Mouse (Mus musculus) kidney, postnatal 0 days (tissue): ENCODE measurements around the gene B3gnt2. TPM values are rescaled to one million over a fixed set of nuclear protein-coding genes. Genes with fewer than 3 reads are reported as not detected.
A peak's percentile ranks its signal among the peaks of the same experiment; 100 is the strongest.

Source experiments
- ATAC-seq: fragments of 200-750 bp; cut with Nextera tagmentation; replicated peaks from 2 replicates; pipeline ENCODE4 v1.8.0; 2017; ENCODE audit warnings: low read depth, moderate number of reproducible peaks, moderate TSS enrichment, moderate library complexity; ENCODE audit not compliant: low FRiP score
- DNase-seq: peaks from one replicate; pipeline ENCODE4 v3.0.0-alpha.2; 2016; ENCODE audit warnings: low spot score
- H3K27ac ChIP-seq: fragments of 300-500 bp; sonication (generic); 2 replicates; pipeline ENCODE4 v1.5.1; 2014; ENCODE audit warnings: mild to moderate bottlenecking
- H3K27me3 ChIP-seq: fragments of 300-500 bp; sonication (generic); 2 replicates; pipeline ENCODE4 v1.6.1; 2014; ENCODE audit warnings: low read length, mixed read lengths; ENCODE audit not compliant: insufficient read depth
- H3K36me3 ChIP-seq: fragments of 300-500 bp; sonication (generic); 2 replicates; pipeline ENCODE4 v1.6.1; 2014; ENCODE audit warnings: low read length, mixed read lengths; ENCODE audit not compliant: insufficient read depth
- H3K4me1 ChIP-seq: fragments of 300-500 bp; sonication (generic); replicated peaks from 2 replicates; pipeline ENCODE4 v1.6.1; 2014; ENCODE audit warnings: antibody characterized with exemption, low read length, mixed read lengths; ENCODE audit not compliant: insufficient read depth
- H3K4me2 ChIP-seq: fragments of 300-500 bp; sonication (generic); 2 replicates; pipeline ENCODE4 v1.6.1; 2014; ENCODE audit warnings: mild to moderate bottlenecking, low read length, moderate library complexity, mixed read lengths
- H3K4me3 ChIP-seq: fragments of 300-500 bp; sonication (generic); replicated peaks from 2 replicates; pipeline ENCODE4 v1.5.1; 2014; ENCODE audit warnings: low read depth, low read length
- H3K9ac ChIP-seq: fragments of 300-500 bp; sonication (generic); 2 replicates; pipeline ENCODE4 v1.6.1; 2014; ENCODE audit warnings: low read depth, low read length
- H3K9me3 ChIP-seq: fragments of 300-500 bp; sonication (generic); replicated peaks from 2 replicates; pipeline ENCODE4 v1.6.1; 2016; ENCODE audit warnings: low read length, inconsistent platforms, mixed read lengths
- CTCF ChIP-seq: IDR thresholded peaks from 2 replicates; pipeline ENCODE4 v1.5.1; 2016; ENCODE audit warnings: antibody characterized with exemption, low read depth, mild to moderate bottlenecking, moderate library complexity
- WGBS: fragments of 180-500 bp; shearing (Covaris S2); extraction: QIAGEN DNeasy Blood & Tissue Kit; methylation state at CpG from one replicate; pipeline ENCODE4 v1.1.7; 2014; 5-methylcytosine and 5-hydroxymethylcytosine counted together
- polyA plus RNA-seq: library from polyadenylated mRNA; unstranded; fragments of >200 nt; fragmentation: Nextera tagmentation; extraction: Ambion mirVana; gene quantifications from 2 replicates; pipeline ENCODE4 v1.2.1, GENCODE M21; 2015

The B3gnt2 gene
- polyA plus RNA-seq, 1 experiment from 2014 or later = 20.7 TPM

GRCm38 (mm10) chr11:22864305-22865060 is 3.7 kb upstream of the B3gnt2 start:
- Histone ChIP-seq H3K4me3 (no peak overlapping the region), H3K27me3 (no peaks in the 10 kb centered on the region), H3K9me3 (no peaks in the 10 kb centered on the region), H3K9ac (no peak overlapping the region), H3K4me1 (0 out of 2 replicates have a peak, but pooled peaks cover 4% of the 10 kb centered on the region), H3K36me3 (no peaks in the 10 kb centered on the region), H3K4me2 (no peak overlapping the region), H3K27ac (no peak overlapping the region)
- DNase-seq = no peak
- no peak for TF ChIP-seq CTCF
- 68% methylated on average over 8 of the region's 8 CpGs for WGBS
- no peak for ATAC-seq

GRCm38 (mm10) chr11:22863581-22863980 is 2.8 kb upstream of the B3gnt2 start:
- ATAC-seq (no peak), DNase-seq (no peak)
- Histone ChIP-seq H3K4me1 (0 out of 2 replicates have a peak, but pooled peaks cover 4% of the 10 kb centered on the region), H3K9me3 (no peaks in the 10 kb centered on the region), H3K36me3 (no peaks in the 10 kb centered on the region), H3K27ac (no peak overlapping the region), H3K27me3 (no peaks in the 10 kb centered on the region), H3K4me3 (no peak overlapping the region), H3K9ac (no peak overlapping the region), H3K4me2 (no peak overlapping the region)
- TF ChIP-seq CTCF = no peak
- WGBS = 63% methylated on average over 4 of the region's 4 CpGs

GRCm38 (mm10) chr11:22861315-22861714 is 554 bp upstream of the B3gnt2 start:
- Histone ChIP-seq H3K36me3 (no peaks in the 10 kb centered on the region), H3K27ac (no peak overlapping the region), H3K9ac (no peak overlapping the region), H3K4me1 (peaks cover 4% of the 10 kb centered on the region; the same call in 1 of the 2 replicates), H3K9me3 (no peaks in the 10 kb centered on the region), H3K27me3 (no peaks in the 10 kb centered on the region), H3K4me3 (no peak overlapping the region), H3K4me2 (0 out of 2 replicates have a peak overlapping the region, but pooled peaks have one; percentile 98)
- ATAC-seq (no peak), DNase-seq (no peak)
- no peak for TF ChIP-seq CTCF
- 60% methylated on average over 4 of the region's 4 CpGs for WGBS

- Histone ChIP-seq H3K36me3 (no peaks in the 10 kb centered on the region), H3K4me1 (peaks cover 4% of the 10 kb centered on the region; the same call in 1 of the 2 replicates), H3K4me2 (peak overlapping the region; percentile 98), H3K9me3 (no peaks in the 10 kb centered on the region), H3K27ac (peak overlapping the region; percentile 90), H3K4me3 (peak overlapping the region; percentile 87), H3K27me3 (no peaks in the 10 kb centered on the region), H3K9ac (peak overlapping the region; percentile 91)
- under 1% methylated on average over 50 of the region's 55 CpGs for WGBS
- DNase-seq (peak; percentile 89), ATAC-seq (peak; percentile 92)
- TF ChIP-seq CTCF = peak; percentile 41
Observed at GRCm38 (mm10) chr11:22859633-22860334, 977 bp downstream of the B3gnt2 start.

GRCm38 (mm10) chr11:22859301-22859632 is 1.5 kb downstream of the B3gnt2 start:
- Histone ChIP-seq H3K4me3 (peak overlapping the region; percentile 87), H3K27me3 (no peaks in the 10 kb centered on the region), H3K9me3 (no peaks in the 10 kb centered on the region), H3K36me3 (no peaks in the 10 kb centered on the region), H3K4me1 (peaks cover 4% of the 10 kb centered on the region; the same call in 1 of the 2 replicates), H3K4me2 (peak overlapping the region; percentile 98), H3K27ac (peak overlapping the region; percentile 90), H3K9ac (peak overlapping the region; percentile 91)
- TF ChIP-seq CTCF = no peak
- ATAC-seq = peak; percentile 66
- WGBS = 0% methylated on average over 13 of the region's 41 CpGs
- DNase-seq = peak; percentile 42

DNA sequence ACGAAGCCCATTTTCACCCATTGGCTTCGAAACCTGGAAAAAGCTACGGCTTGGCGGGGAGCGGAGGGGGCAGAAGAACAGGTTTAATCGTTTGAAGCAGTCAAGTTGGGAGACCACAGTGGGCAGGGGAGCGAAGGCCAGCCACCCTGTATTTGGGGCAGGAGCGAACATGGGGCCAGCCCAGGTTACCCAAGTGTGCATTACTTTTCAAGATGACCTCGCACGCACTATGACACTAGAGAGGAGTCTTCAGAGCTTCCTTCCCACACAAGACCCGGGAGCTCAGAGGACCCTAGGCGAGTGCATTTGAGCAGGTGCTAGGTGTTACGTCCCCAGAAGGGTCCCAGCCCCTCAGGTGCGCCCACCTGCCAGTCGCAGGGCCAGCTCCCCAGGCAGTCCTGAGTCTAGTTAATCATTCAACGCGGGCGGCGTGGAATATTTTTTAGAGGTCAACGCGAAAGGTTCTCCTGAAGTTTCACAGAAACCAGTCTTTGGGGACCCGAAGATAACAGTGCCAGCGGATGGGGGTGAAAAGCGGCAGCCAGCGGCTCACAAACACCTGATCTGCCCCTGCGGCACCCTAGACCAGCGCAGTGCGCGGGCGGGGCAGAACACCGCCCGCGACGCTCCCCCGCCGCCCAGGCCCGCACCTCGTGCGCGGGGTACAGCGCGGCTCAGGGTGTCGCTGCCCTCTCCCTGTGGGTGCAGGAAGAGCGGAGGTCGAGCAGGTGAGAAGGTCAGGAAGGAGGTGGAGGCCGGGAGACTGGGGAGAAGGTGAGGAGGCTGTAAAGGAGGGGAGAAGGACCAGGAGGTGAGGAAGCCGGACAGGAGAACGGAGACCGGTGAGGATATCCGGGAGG is 2.1 kb downstream of the B3gnt2 start:
- 4% methylated on average over 50 of the region's 50 CpGs for WGBS
- no peak for DNase-seq
- Histone ChIP-seq H3K9me3 (no peaks in the 10 kb centered on the region), H3K4me2 (peak overlapping the region; percentile 98), H3K27me3 (no peaks in the 10 kb centered on the region), H3K4me1 (peaks cover 4% of the 10 kb centered on the region), H3K4me3 (peak overlapping the region; percentile 87), H3K36me3 (no peaks in the 10 kb centered on the region), H3K9ac (peak overlapping the region; percentile 91), H3K27ac (peak overlapping the region; percentile 90)
- peak; percentile 2 for ATAC-seq
- no peak for TF ChIP-seq CTCF
